Mouse (Mus musculus): Measurements from ENCODE around the gene Antxr1.

Antxr1 gene

DNA sequence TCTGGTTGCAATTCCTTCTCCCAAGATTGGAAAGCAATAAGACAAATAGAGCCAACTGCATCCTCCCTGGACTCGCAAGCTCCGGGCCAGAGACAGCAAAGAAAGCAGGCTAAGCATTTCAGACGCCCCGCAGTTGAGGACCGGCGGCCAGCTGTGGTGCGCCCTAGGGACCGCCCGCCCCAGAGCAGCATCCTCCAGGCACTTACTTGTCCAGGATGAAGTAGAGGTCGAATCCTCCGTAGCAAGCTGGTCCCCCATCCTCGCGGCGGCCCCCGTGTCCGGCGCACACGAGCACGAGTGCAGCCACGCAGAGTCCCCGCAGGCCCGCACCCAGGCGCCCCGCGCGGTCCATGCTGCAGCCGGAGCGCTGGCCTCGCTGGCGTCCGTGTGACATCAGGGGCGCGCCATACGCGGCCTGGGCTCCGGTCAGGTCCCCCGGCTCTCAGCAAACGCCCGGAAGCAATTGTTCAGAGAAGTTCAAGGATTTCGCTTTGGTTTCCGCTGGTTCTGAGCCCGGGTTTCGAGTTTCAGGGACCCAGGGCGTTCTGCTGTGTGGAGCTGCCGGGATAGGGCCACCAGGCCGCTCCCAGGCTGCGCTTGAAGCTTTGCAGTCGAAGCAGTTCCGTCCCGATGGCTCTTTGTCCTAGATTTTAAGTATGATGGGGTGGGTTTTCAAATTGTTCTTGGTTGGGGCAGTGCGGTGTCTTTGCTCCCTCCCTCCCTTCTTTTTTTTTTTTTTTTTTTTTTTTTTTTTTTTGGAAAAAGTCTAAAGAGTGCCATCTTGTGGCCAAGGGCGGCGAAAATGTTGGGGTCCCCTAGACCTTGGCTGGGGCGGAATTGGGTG is at the start of gene Antxr1:
Antxr1 (minus strand) TSS at position 731 of the 844 bp plus-strand sequence.
- DNase-seq (ENCODE audit: low spot score in 2 of 2) = peak; percentile 52 to 66

DNA sequence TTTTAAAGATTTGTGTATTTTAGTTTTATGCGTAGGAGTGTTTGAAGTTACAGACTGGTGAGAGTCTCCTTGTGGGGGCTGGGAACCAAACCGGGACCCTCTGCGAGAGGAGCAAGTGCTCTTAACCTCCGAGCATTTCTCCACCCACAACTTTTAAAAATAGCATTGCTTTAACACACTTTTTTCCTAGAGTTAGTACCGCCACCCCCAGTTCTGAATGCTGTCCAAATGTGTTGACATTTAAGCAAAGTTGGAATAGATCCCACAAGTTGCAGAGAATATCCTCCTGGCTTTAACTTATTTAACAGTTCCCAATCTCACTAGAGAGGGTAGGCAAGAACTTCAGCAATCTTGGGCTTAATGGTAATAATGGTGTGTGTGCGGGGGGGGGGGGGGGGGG is 49.1 kb upstream of the Antxr1 start:
- DNase-seq (ENCODE audit: low spot score in 2 of 2) = no peak

DNA sequence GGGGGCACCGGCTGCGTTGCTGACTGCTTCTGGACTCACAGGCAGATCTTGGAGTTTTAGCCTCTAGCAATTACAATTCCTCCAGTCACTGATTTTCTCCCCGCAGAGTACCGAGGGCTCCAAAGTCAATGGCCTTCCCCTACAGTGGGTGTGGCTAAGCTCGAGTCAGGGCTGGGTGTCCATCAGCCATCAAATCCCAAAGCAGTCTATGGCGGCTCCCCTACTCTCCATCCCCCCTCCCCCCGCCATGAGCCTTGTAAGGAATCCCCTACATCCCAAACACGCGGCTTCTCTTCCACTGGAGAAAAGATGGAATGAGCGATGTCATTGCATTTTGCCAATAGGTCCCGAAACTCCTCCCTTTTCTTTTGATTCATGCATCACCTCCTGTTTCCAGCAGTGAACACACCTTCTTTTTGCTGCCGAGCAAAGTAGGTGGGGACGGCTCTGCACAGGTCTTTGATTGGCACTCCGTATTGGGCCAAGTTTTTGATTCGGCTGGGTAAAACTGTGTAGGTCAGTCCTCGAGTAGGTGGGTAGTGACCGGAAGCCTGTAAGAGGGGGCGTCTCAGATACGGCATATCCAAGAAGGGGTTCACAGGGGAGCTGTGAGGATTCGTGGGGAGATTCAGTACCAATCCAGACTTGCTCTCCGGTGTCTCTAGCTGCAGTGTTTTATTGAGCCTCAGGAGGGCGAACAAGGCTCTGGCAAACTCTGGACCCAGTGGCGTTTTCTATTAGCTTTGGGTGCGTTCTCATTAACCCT is 48.5 kb upstream of the Antxr1 start:
- DNase-seq (ENCODE audit: low spot score in 2 of 2) = peak in 1 of 2 experiments; percentile 28

DNA sequence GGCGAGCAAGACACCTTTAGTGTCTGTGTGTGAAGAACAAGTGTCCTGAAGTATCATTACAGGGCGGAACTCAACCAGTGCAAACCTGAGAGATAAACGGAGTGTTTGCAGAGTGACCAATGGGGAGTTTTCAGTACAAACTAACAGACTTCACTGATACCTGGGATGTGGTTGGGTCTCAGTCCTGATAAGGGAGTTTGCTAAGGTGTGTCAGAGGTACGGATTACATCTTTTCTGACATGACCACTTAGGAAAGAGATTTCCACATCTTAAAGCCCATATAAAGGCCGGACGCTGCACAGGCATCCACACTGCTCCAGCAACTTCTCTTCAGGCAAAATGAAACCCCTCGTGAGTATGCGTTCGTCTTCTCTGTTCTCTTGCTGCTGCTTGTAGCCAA is 37.4 kb upstream of the Antxr1 start, which contains the start of gene Gkn2:
Gkn2 (plus strand) TSS at position 301 of the 400 bp plus-strand sequence.
- no peak for DNase-seq (ENCODE audit: low spot score in 2 of 2)

DNA sequence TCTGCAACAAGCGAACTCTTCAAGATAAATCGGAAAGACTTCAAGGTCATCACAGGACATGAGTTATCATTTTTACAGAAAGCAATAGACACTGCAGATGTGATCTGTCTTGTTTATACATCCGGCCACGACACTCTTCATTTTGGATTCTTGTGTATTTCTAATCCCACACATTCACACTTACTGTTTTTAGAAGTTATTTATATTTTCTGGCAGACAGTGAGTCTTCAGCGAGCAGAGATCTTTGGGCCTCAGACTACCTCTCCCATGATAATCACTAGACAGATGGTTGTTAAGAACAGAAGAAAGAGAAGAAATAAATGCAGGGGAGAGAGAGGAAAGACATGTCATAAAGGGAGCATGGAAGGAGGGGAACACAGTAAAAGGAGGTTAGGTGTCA is 33.6 kb upstream of the Antxr1 start:
- DNase-seq (ENCODE audit: low spot score in 2 of 2) = no peak

DNA sequence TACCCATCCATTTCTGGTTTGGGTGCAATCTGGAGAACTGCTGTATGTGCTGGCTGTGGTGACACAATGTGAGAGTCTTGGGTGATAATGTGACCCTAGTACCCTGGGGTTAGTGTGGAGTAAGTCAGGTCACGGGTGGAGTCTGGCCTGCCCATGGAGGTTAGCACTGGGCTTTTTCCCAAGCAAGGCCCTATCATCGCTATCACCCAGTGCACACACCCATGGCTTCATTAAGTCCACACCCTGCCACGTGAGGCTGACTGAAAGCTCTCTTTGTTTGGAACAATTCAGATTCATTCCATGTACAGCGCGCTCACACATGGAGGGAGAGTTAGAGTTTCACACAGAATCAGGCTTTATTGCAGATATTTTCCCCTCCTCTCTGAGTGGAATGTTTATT is 18.8 kb upstream of the Antxr1 start:
- DNase-seq (ENCODE audit: low spot score in 2 of 2) = no peak

DNA sequence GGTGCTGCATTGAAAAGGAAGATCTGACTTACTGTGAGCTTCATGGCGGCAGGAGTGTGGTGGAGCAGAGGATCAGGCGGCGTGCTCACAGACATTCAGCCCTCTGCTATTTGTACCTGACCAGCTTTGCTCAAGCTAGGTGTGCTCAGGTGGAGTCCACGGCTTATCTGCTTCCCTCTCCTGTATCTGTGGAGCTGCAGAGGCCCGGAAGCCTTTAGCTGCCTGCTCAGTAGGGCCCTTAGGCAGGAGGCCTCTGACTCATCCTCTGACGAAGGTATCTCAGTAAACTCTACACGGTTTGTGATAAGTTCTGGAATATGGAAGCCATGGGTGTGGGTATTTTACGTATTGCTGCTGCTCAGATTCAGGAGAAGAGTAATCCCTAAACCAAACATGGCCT is 15.2 kb upstream of the Antxr1 start, which contains the start of gene Gkn1:
Gkn1 (minus strand) TSS at position 114 of the 400 bp plus-strand sequence.
- DNase-seq (ENCODE audit: low spot score in 2 of 2) = no peak

DNA sequence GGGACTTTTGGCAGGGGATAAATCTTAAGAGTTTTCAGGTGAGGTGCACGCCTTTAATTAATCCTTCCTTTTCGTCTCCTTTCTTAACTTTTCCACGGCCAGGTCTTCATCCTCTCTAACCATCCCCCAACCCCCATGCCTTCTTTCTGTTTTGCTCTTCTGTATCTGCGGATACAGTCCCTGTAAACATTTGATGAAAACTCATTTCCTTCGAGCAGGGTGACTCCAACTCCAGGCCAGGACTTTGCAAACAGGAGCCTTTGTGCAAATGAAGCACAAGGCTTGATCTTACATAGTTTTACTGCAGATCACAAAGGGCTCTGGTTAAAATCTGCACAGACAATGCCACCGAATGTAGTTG is 294 bp upstream of the Antxr1 start:
- no peak for DNase-seq (ENCODE audit: low spot score in 2 of 2)

DNA sequence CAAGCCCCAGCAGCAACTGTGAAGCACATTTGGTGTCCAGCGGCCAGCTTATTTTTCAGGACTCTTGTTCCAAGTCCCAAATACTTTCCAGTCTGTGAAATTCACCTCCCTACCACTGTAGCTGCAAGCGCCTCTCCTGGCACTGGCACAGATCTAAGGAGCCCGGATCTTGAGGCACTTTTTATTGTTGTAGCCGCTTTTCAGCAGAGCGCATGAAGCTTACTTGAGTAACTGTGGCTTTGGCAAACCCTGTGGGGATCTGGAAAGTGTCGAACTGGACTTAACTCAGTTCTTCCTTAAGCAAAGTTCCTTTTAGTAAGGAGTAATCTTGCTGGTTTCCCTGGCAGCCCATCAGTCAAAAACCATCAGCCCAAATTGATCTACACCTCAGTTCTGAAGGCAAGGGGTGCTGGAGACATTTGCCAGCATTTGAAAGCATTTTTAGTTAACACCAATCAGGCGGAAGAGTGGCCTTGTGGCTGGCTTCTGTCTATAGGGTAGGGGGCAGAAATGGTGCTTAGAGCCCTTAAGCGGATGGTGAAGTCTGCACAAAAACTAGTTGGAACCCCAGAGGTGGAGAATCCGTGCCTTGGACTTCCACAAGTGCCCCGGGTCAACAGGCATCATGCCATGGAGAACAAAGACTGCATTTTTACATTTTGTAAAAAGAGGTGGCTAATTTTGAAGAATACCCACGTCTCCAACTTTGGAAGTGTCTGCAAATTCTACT is 1.1 kb downstream of the Antxr1 start:
- no peak for DNase-seq (ENCODE audit: low spot score in 2 of 2)

DNA sequence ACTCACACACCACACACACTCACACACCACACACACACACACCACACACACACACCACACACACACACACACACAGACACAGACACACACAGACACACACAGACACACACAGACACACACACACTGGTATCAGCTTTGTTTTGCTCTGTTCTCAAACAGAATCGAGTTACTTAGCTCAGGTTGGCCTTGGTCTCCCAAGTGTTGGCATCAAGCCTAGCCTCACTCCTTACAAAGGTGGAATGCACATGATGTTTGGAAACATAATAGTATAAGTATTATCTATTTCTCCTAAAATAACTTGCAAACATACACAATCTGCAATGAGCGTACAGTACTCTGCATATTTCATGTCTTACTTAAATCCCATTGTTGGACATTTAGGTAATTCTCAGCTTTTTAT is 3.2 kb downstream of the Antxr1 start:
- DNase-seq (ENCODE audit: low spot score in 2 of 2) = no peak

DNA sequence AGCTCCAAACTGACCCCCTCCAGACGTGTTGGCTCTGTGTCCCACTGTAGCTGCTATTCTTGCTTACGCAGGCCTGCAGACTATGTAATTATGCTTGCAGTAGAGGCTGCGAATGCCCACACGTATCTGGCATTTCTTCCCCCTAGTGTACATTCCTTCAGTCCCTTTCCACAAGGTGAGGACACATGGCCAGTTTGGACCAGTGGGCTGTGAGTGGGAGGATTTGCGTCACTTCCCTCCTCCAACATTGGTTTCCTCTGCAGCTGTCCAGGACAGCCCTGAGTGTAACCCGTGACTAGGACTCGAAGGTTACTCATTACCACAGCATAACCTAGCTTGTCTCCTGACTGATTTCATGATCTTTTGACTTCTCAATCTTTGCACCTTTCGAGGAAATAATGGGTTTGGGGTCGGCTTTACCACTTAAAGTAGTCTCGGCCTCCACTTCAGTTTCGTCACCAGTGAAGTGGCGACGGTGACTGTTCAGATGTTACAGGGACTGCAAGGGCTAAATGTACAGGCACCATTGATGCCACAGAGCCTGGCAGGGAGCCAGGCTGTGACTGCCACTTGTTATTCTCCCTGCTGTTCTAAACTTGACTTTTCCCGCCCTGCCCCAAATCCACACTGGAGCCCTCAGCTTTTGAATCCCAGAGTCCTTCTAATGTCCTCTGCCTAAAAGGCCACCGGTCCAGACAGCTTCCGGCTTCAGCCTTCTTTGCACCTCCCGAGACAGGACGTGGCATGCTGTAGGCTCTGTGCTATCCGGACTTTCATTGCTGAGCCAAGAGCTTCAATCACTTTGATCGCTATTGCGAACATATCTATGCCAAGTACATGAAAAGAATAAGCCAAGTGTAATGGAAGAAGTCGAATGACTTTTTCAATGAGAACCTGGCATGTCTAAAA is 7.1 kb downstream of the Antxr1 start:
- no peak for DNase-seq (ENCODE audit: low spot score in 2 of 2)

DNA sequence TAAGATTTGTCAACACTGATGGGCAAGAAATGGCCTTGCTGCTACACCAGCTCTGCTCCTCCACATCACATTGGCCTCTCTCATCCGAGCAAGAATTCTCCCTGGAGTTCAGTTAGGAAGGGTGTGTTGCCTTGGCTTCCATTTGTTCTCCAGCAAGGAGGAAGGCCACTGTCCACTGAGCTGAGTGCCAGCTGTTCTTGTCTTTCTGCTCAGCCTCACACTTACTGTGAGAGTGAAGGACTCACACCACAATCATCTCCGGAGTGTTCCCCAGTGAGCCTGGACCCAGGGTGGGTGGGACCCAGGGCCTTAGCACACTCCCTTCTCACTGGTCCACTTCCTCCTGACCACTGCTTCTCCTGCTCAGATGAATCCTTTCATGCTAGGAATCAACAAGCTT is 8.7 kb downstream of the Antxr1 start:
- DNase-seq (ENCODE audit: low spot score in 2 of 2) = no peak

DNA sequence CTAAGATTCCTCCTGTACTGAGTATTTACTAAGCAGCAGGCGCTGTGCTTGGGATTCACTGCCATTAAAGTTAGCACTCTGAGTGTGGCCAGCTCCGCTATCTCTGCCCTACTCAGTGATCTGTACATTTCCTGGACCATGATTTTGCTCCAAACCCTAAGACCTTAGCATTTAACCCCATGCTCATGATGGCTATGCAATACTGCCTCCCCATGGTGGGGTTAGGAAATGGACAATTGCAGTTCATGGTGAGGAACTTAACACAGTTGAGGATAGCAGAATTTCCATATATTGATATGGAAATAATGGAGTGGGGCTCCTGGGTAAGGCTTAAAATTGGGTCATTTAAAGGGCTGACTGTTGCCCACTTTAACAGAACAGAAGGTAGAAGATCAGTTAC is 12.2 kb downstream of the Antxr1 start:
- DNase-seq (ENCODE audit: low spot score in 2 of 2) = no peak

DNA sequence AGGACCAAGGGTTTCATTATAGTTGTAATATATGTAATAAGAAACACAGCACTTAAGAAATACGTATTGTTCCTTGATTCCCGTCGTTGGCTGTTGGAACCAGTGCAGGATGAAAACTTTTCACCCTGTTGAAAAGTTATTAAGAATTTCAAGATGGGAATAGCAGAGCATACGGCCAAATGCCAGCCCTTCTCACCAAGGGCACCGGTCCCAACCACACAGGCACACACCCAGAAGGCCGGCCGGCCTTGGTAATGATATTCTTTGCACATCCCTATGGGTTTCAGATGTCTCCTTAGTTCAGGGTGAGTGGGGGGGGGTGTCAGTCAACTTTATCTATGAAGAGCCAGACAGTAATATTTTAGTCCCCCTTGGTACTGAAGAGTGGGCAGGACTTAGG is 17.0 kb downstream of the Antxr1 start:
- no peak for DNase-seq (ENCODE audit: low spot score in 2 of 2)

DNA sequence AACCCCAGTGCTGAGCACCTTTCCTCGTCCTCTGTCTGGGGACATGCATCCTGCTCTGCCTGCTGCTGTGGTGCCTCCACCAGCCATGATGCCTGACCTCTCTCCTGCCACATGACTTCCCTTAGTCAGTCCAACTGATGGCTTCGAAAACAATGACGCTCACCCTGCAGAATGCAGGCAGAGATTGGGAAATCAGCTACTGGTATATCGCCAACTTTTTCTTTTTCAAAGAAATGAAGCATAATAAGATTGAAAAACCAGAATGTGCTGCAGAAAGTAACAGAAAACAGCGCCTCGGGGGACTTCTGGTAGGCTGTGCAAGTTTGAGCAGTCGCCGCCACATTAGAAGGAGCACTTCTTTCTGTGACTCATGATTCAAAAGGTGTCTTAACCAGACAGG is 18.7 kb downstream of the Antxr1 start:
- DNase-seq (ENCODE audit: low spot score in 2 of 2) = peak; percentile 26 to 52

DNA sequence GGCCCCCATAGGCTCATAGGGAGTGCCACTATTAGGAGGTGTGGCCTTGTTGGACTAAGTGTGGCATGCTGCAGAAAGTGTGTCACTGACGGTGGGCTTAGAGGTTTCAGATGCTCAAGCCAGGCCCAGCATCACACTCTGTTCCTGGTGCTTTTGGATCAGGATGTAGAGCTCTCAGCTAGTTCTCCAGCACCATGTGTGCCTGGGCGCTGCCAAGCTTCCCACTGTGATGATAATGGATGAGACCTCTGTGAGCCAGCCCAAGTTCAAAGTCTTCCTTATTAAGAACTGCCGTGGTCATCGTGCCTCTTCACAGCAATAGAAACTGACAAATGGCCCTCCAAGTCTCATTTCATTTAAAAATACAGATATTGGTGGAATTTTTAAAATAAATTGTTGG is 22.9 kb downstream of the Antxr1 start:
- no peak for DNase-seq (ENCODE audit: low spot score in 2 of 2)

DNA sequence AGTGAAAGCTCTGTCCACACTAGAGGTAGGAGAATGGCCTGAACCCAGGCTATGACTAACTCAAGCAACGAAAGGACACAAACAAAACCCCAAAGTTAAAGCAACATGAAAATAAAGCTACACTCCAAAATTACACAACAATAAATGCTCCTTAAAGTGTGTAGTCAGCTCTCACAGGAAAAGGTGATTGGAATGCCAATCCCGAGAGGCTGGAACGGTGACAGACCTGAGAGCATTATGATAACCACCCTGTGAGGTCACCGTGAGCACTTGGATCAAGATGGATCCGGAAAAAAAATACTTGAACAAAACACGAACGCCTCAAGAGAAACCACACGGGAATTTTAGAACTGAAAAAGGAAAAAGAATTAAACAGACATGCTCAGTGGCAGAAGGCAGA is 31.1 kb downstream of the Antxr1 start:
- DNase-seq (ENCODE audit: low spot score in 2 of 2) = no peak

DNA sequence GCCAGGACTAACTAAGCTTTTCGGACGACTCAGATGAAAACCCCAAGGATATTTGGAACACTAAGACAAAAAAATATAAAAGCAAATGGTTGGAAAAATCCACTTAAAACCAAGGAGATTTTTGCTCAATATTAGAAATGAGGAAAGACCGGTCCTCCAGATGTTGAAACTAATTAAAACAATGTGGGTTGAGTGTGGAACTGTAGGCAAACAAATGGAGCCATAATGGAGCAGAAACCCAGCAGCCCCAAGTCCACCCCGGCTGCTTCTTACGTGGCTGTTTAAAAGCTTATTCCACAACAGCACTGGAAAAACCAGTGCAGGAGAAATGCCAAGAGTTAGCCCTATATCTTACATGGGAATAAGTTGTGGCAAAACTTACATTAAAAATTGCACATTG is 32.9 kb downstream of the Antxr1 start:
- no peak for DNase-seq (ENCODE audit: low spot score in 2 of 2)

DNA sequence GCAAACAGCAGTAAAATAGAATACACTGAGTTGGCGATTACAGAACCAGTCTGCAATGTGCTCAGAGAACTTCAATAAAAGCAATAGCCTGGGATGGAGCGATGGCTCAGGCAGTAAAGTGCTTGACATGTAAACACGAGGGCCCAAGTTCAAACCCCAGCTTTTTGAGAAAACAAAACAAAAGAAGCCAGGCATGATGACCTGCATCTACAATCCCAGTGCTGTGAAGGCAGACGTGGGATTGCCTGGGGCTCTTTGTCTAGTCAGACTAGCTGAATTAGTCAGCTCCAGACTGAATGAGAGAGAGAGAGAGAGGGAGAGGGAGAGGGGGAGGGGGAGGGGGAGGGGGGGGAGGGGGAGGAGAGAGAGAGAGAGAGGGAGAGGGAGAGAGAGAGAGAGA is 33.6 kb downstream of the Antxr1 start:
- no peak for DNase-seq (ENCODE audit: low spot score in 2 of 2)

DNA sequence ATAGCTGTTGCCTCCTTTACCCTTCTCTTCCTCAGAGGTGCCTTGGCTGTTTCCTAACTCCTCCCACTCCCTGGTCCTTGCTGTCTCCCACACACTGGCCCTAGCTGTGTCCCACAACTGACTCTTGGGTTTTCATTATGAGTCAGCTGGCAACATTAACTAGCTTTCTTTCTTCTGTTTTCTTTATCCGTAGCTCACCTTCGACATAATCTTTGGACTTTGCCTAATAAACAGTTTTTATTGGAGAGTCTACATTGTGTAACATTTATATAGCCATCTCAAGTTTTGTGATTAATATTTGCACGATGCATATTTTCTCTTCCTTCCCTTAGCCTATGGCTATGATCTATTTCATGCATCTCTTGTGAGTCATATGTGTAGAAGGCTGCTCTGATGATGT is 40.7 kb downstream of the Antxr1 start:
- no peak for DNase-seq (ENCODE audit: low spot score in 2 of 2)
